Mouse (Mus musculus) heart, embryonic 16.5 days (tissue): ENCODE results near the gene Vegfb. TPM values are rescaled to one million over a fixed set of nuclear protein-coding genes. Genes with fewer than 3 reads are reported as not detected.

Experiments
- ATAC-seq: fragments of 200-750 bp; cut with Nextera tagmentation; replicated peaks from 2 replicates; pipeline ENCODE4 v1.8.0; 2017; ENCODE audit warnings: moderate number of reproducible peaks; ENCODE audit not compliant: insufficient read depth, low FRiP score; ENCODE audit errors: extremely low read depth
- H3K27ac ChIP-seq: fragments of 300-500 bp; sonication (generic); 2 replicates; pipeline ENCODE4 v1.5.1; 2014; ENCODE audit warnings: mild to moderate bottlenecking, low read length, control low read depth, moderate library complexity
- H3K27me3 ChIP-seq: fragments of 300-500 bp; sonication (generic); 2 replicates; pipeline ENCODE4 v1.6.1; 2014; ENCODE audit warnings: low read length, mixed read lengths; ENCODE audit not compliant: control insufficient read depth, insufficient read depth
- H3K36me3 ChIP-seq: fragments of 300-500 bp; sonication (generic); 2 replicates; pipeline ENCODE4 v1.6.1; 2014; ENCODE audit not compliant: control insufficient read depth, insufficient read depth
- H3K4me1 ChIP-seq: fragments of 300-500 bp; sonication (generic); 2 replicates; pipeline ENCODE4 v1.6.1; 2014; ENCODE audit warnings: low read length, mixed read lengths; ENCODE audit not compliant: control insufficient read depth, insufficient read depth
- H3K4me2 ChIP-seq: fragments of 300-500 bp; sonication (generic); 2 replicates; pipeline ENCODE4 v1.6.1; 2014; ENCODE audit warnings: low read depth, mild to moderate bottlenecking, control low read depth, low read length
- H3K4me3 ChIP-seq: fragments of 300-500 bp; sonication (generic); 2 replicates; pipeline ENCODE4 v1.5.1; 2014; ENCODE audit warnings: mild to moderate bottlenecking, control low read depth, low read length
- H3K9ac ChIP-seq: fragments of 300-500 bp; sonication (generic); 2 replicates; pipeline ENCODE4 v1.6.1; 2014; ENCODE audit warnings: low read length, control low read depth
- H3K9me3 ChIP-seq: fragments of 300-500 bp; sonication (generic); replicated peaks from 2 replicates; pipeline ENCODE4 v1.6.1; 2016; ENCODE audit warnings: low read length; ENCODE audit not compliant: control insufficient read depth
- WGBS: fragments of 180-500 bp; shearing (Covaris S2); extraction: QIAGEN DNeasy Blood & Tissue Kit; methylation state at CpG from one replicate; pipeline ENCODE4 v1.1.7; 2014; 5-methylcytosine and 5-hydroxymethylcytosine counted together
- polyA plus RNA-seq: library from polyadenylated mRNA; unstranded; fragments of >200 nt; fragmentation: Nextera tagmentation; extraction: Ambion mirVana; gene quantifications from 2 replicates; pipeline ENCODE4 v1.2.1, GENCODE M21; 2015

Vegfb gene
- polyA plus RNA-seq, 1 experiment from 2014 or later: 123 TPM

GRCm38 (mm10) chr19:6950613-6951153, 36.8 kb downstream of the Vegfb start:
- H3K27ac ChIP-seq: peak overlapping the region; percentile 100
- peak; percentile 17; the same call in 1 of the 2 replicates for ATAC-seq
- H3K36me3 ChIP-seq: peaks cover 9% of the 10 kb centered on the region; the same call in 1 of the 2 replicates
- H3K27me3 ChIP-seq: no peaks in the 10 kb centered on the region
- H3K9ac ChIP-seq: peak overlapping the region; percentile 89
- peak overlapping the region; percentile 85 for H3K4me2 ChIP-seq
- WGBS: under 1% methylated on average over 28 of the region's 28 CpGs
- H3K4me1 ChIP-seq: peaks cover 37% of the 10 kb centered on the region
- no peaks in the 10 kb centered on the region for H3K9me3 ChIP-seq
- peak overlapping the region; percentile 86 for H3K4me3 ChIP-seq

- Histone ChIP-seq H3K4me3 (peak overlapping the region; percentile 86), H3K36me3 (0 out of 2 replicates have a peak, but pooled peaks cover 4% of the 10 kb centered on the region), H3K9me3 (no peaks in the 10 kb centered on the region), H3K4me1 (peaks cover 31% of the 10 kb centered on the region), H3K4me2 (peak overlapping the region; percentile 85), H3K27ac (no peak overlapping the region; the same call in 1 of the 2 replicates), H3K9ac (peak overlapping the region; percentile 89), H3K27me3 (no peaks in the 10 kb centered on the region)
- no peak for ATAC-seq
- 56% methylated on average over 5 of the region's 5 CpGs for WGBS
Measured at GRCm38 (mm10) chr19:6949951-6950350, 37.5 kb downstream of the Vegfb start.

GRCm38 (mm10) chr19:6949532-6949931, 37.9 kb downstream of the Vegfb start:
- 0 out of 2 replicates have a peak, but pooled peaks cover 2% of the 10 kb centered on the region for H3K36me3 ChIP-seq
- no peak overlapping the region for H3K9ac ChIP-seq
- no peak for ATAC-seq
- H3K27ac ChIP-seq: no peak overlapping the region
- WGBS: 85% methylated on average over 5 of the region's 5 CpGs
- H3K4me3 ChIP-seq: no peak overlapping the region
- no peak overlapping the region for H3K4me2 ChIP-seq
- H3K4me1 ChIP-seq: peaks cover 27% of the 10 kb centered on the region
- H3K27me3 ChIP-seq: no peaks in the 10 kb centered on the region
- H3K9me3 ChIP-seq: no peaks in the 10 kb centered on the region

- Histone ChIP-seq H3K27ac (no peak overlapping the region), H3K36me3 (0 out of 2 replicates have a peak, but pooled peaks cover 2% of the 10 kb centered on the region), H3K4me1 (peaks cover 17% of the 10 kb centered on the region), H3K9me3 (no peaks in the 10 kb centered on the region), H3K9ac (no peak overlapping the region), H3K4me2 (no peak overlapping the region), H3K27me3 (no peaks in the 10 kb centered on the region), H3K4me3 (no peak overlapping the region)
- ATAC-seq: no peak
- WGBS: 77% methylated on average over 4 of the region's 4 CpGs
Measured at GRCm38 (mm10) chr19:6948186-6948585, 39.3 kb downstream of the Vegfb start.

GRCm38 (mm10) chr19:6947742-6948141, 39.7 kb downstream of the Vegfb start:
- Histone ChIP-seq H3K4me1 (peaks cover 17% of the 10 kb centered on the region), H3K4me2 (no peak overlapping the region), H3K4me3 (no peak overlapping the region), H3K9me3 (no peaks in the 10 kb centered on the region), H3K27me3 (no peaks in the 10 kb centered on the region), H3K36me3 (0 out of 2 replicates have a peak, but pooled peaks cover 2% of the 10 kb centered on the region), H3K9ac (no peak overlapping the region), H3K27ac (no peak overlapping the region)
- WGBS: 58% methylated on average over 4 of the region's 4 CpGs
- ATAC-seq: no peak

- Histone ChIP-seq H3K27ac (no peak overlapping the region), H3K9ac (no peak overlapping the region), H3K27me3 (no peaks in the 10 kb centered on the region), H3K36me3 (0 out of 2 replicates have a peak, but pooled peaks cover 2% of the 10 kb centered on the region), H3K4me1 (peaks cover 18% of the 10 kb centered on the region), H3K4me3 (no peak overlapping the region), H3K4me2 (no peak overlapping the region), H3K9me3 (no peaks in the 10 kb centered on the region)
- WGBS: 89% methylated on average over 6 of the region's 6 CpGs
- ATAC-seq: no peak
Measured at GRCm38 (mm10) chr19:6943709-6944108, 43.7 kb downstream of the Vegfb start.

- Histone ChIP-seq H3K4me1 (peaks cover 18% of the 10 kb centered on the region), H3K4me3 (peak overlapping the region; percentile 85), H3K36me3 (0 out of 2 replicates have a peak, but pooled peaks cover 2% of the 10 kb centered on the region), H3K27me3 (no peaks in the 10 kb centered on the region), H3K4me2 (peak overlapping the region; percentile 91), H3K9me3 (no peaks in the 10 kb centered on the region), H3K27ac (peak overlapping the region; percentile 98), H3K9ac (peak overlapping the region; percentile 95)
- ATAC-seq: no peak
- 29% methylated on average over 5 of the region's 5 CpGs for WGBS
Measured at GRCm38 (mm10) chr19:6942764-6943163, 44.7 kb downstream of the Vegfb start.

GRCm38 (mm10) chr19:6942249-6942691, 45.2 kb downstream of the Vegfb start, which contains the start of gene Gpr137:
Gpr137 (minus strand) TSS chr19:6942480.
- whole genome bisulfite sequencing: under 1% methylated on average over 27 of the region's 27 CpGs
- H3K4me2 ChIP-seq: peak within 1 kb of the TSS; percentile 91
- 0 out of 2 replicates have a peak, but pooled peaks cover 2% of the 10 kb centered on the region for H3K36me3 ChIP-seq
- peak within 1 kb of the TSS; percentile 98 for H3K27ac ChIP-seq
- peaks cover 18% of the 10 kb centered on the region for H3K4me1 ChIP-seq
- peak within 1 kb of the TSS; percentile 95 for H3K9ac ChIP-seq
- H3K4me3 ChIP-seq: peak within 1 kb of the TSS; percentile 85
- peak; percentile 90 for ATAC-seq
- H3K9me3 ChIP-seq: no peaks in the 10 kb centered on the region
- no peaks in the 10 kb centered on the region for H3K27me3 ChIP-seq
